In genomic region chr2:21182811-21183210, GRCm38 (mm10) we compare ENCODE assay signal across 16 mouse cellular contexts. TPM values are rescaled to one million over a fixed set of nuclear protein-coding genes. Genes with fewer than 3 reads are reported as not detected.
A peak's percentile ranks its signal among the peaks of the same experiment; 100 is the strongest.
DNase-seq lines count a peak whose midpoint lies in the region; ATAC-seq lines count a peak whose summit lies in the region.
"Had no signal": no experiment of that assay in that cellular context is flagged by ENCODE, and none has a peak within 500 bp of the region (broad histone marks: within the 10 kb centered on the region; RNA-seq: fewer than 3 reads in every experiment).

No protein-coding gene starts in this region.

- H3K9ac ChIP-seq in heart, embryonic 12.5 days = no peak overlapping the region
- no peak overlapping the region for H3K9ac ChIP-seq in neural tube, embryonic 15.5 days (replicated peaks)
- H3K9ac ChIP-seq: embryonic facial prominence, embryonic 13.5 days; forebrain, postnatal 0 days; limb, embryonic 13.5 days; neural tube, embryonic 12.5 days had no signal

- H3K4me3 ChIP-seq in heart, embryonic 12.5 days = no peak overlapping the region
- no peak overlapping the region for H3K4me3 ChIP-seq in neural tube, embryonic 15.5 days (replicated peaks)
- H3K4me3 ChIP-seq in limb, embryonic 10.5 days = no peak overlapping the region
- H3K4me3 ChIP-seq: embryonic facial prominence, embryonic 13.5 days; limb, embryonic 13.5 days; neural tube, embryonic 12.5 days had no signal

- no peaks in the 10 kb centered on the region for H3K4me1 ChIP-seq in heart, embryonic 12.5 days (replicated peaks)
- H3K4me1 ChIP-seq in neural tube, embryonic 15.5 days = no peaks in the 10 kb centered on the region
- no peaks in the 10 kb centered on the region for H3K4me1 ChIP-seq in limb, embryonic 10.5 days
- H3K4me1 ChIP-seq: embryonic facial prominence, embryonic 13.5 days; limb, embryonic 13.5 days; neural tube, embryonic 12.5 days had no signal

- no peak overlapping the region for H3K4me2 ChIP-seq in heart, embryonic 12.5 days
- H3K4me2 ChIP-seq in neural tube, embryonic 15.5 days = no peak overlapping the region
- H3K4me2 ChIP-seq: embryonic facial prominence, embryonic 13.5 days; limb, embryonic 13.5 days; neural tube, embryonic 12.5 days had no signal

- H3K27me3 ChIP-seq in heart, embryonic 12.5 days (replicated peaks) = no peaks in the 10 kb centered on the region
- no peaks in the 10 kb centered on the region for H3K27me3 ChIP-seq in neural tube, embryonic 15.5 days (replicated peaks)
- no peaks in the 10 kb centered on the region for H3K27me3 ChIP-seq in limb, embryonic 10.5 days (ENCODE audit: low read depth, poor library complexity, severe bottlenecking)
- H3K27me3 ChIP-seq: embryonic facial prominence, embryonic 13.5 days; neural tube, embryonic 12.5 days had no signal

- peak; percentile 98 for DNase-seq in heart, adult 11 months
- DNase-seq in 3T3-L1 (ENCODE audit: low read depth, low spot score) = peak; percentile 76
- DNase-seq in gastrocnemius, postnatal 25 days = peak; percentile 23
- DNase-seq in lung, postnatal 14 days = peak; percentile 34
- DNase-seq in thymus, adult 18-20 months = no peak
- no peak for DNase-seq in limb, embryonic 10.5 days (ENCODE audit: low spot score)
- DNase-seq: adrenal gland, postnatal 25 days; cerebellum, adult 8-10 months; forebrain, postnatal 0 days had no signal

- H3K9me3 ChIP-seq in heart, embryonic 12.5 days (replicated peaks) = no peaks in the 10 kb centered on the region
- H3K9me3 ChIP-seq in neural tube, embryonic 15.5 days (replicated peaks) = no peaks in the 10 kb centered on the region
- 0 out of 2 replicates have a peak, but pooled peaks cover 1% of the 10 kb centered on the region for H3K9me3 ChIP-seq in limb, embryonic 10.5 days (replicated peaks)
- H3K9me3 ChIP-seq: embryonic facial prominence, embryonic 13.5 days; limb, embryonic 13.5 days; neural tube, embryonic 12.5 days had no signal

- 62% methylated on average over 1 of the region's 1 CpGs for WGBS in heart, embryonic 12.5 days
- 76% methylated on average over 1 of the region's 1 CpGs for WGBS in neural tube, embryonic 15.5 days
- 75% methylated on average over 1 of the region's 1 CpGs for WGBS in limb, embryonic 10.5 days

- H3K27ac ChIP-seq in heart, embryonic 12.5 days (ENCODE audit: poor library complexity, severe bottlenecking) = no peak overlapping the region
- H3K27ac ChIP-seq in neural tube, embryonic 15.5 days (replicated peaks) = no peak overlapping the region
- H3K27ac ChIP-seq in limb, embryonic 10.5 days = no peak overlapping the region
- H3K27ac ChIP-seq: embryonic facial prominence, embryonic 13.5 days; limb, embryonic 13.5 days; neural tube, embryonic 12.5 days had no signal

- no peak for ATAC-seq in heart, embryonic 12.5 days (ENCODE audit: insufficient number of reproducible peaks, low FRiP score)
- no peak for ATAC-seq in neural tube, embryonic 15.5 days (ENCODE audit: low FRiP score)
- ATAC-seq: forebrain, postnatal 0 days; intestine, embryonic 16.5 days had no signal

- no peaks in the 10 kb centered on the region for H3K36me3 ChIP-seq in heart, embryonic 12.5 days
- H3K36me3 ChIP-seq in neural tube, embryonic 15.5 days = no peaks in the 10 kb centered on the region
- H3K36me3 ChIP-seq in limb, embryonic 10.5 days = no peaks in the 10 kb centered on the region
- H3K36me3 ChIP-seq: embryonic facial prominence, embryonic 13.5 days; limb, embryonic 13.5 days; neural tube, embryonic 12.5 days had no signal

RNA-seq across cellular contexts. Expression of gene Enkur, which starts 22.4 kb away (rescaled TPM):
- polyA plus RNA-seq in heart, embryonic 12.5 days (2016; fragmentation: Nextera tagmentation; extraction: Ambion mirVana) = 1.5 and 2.3 TPM in 2 replicates
- total RNA-seq in gastrocnemius, postnatal 25 days (2021) = under 1 TPM; 0.31 to 0.96 TPM
- polyA plus RNA-seq in neural tube, embryonic 15.5 days (2015; fragmentation: Nextera tagmentation; extraction: Ambion mirVana) = 2.6 and 3.6 TPM in 2 replicates
- not detected in 2 replicates for polyA plus RNA-seq in limb, embryonic 10.5 days (2016; fragmentation: Nextera tagmentation; extraction: Ambion mirVana)
- total RNA-seq: megakaryocyte-erythroid progenitor cell, adult 5-6 weeks had no signal

RNA-seq across cellular contexts. Expression of gene Thnsl1, which starts 22.7 kb away (rescaled TPM):
- 8.7 and 8.8 TPM in 2 replicates for polyA plus RNA-seq in heart, embryonic 12.5 days (2016; fragmentation: Nextera tagmentation; extraction: Ambion mirVana)
- total RNA-seq in gastrocnemius, postnatal 25 days (2021) = 1 to 10 TPM; 2.4 to 2.5 TPM
- polyA plus RNA-seq in neural tube, embryonic 15.5 days (2015; fragmentation: Nextera tagmentation; extraction: Ambion mirVana) = 17.4 and 20.2 TPM in 2 replicates
- 6.1 and 6.9 TPM in 2 replicates for polyA plus RNA-seq in limb, embryonic 10.5 days (2016; fragmentation: Nextera tagmentation; extraction: Ambion mirVana)

Comparison
In these comparisons a context has a peak if more than half of its experiments do, and no peak if none do; other contexts are left out.
1. DNase-seq: peak in heart, adult 11 months (single experiment), 3T3-L1 (single experiment), gastrocnemius, postnatal 25 days (single experiment) and lung, postnatal 14 days (single experiment); none in thymus, adult 18-20 months (0 of 2) and limb, embryonic 10.5 days (single experiment).